Mouse (Mus musculus): ENCODE measurements at regions not wholly inside any gene's neighbourhood (a gene's known extent, or its start where the extent isn't known, plus 50 kb on each side); places are given as distances from the start of the nearest gene placed in this dataset.

DNA sequence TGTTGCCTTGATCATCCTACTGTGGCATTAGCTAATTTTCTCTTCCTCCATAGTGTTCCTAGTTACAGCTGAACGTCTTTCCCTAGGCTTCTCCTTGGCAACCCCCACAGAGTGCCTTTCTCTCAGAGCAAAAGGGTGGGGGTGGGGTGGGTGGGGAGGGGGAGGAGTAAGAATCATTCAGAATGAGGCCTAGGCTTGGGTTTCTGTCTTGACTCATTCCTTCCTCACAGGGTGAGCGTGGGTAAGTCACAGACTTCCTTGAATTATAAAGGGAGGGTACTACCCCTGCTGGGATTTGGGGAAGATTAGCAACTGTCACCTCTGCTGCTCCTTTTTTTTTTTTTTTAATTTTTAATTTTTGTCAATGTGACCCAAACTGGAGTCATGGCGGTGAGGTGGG, 114.5 kb downstream of the Dhx35 start:
- no peaks in the 10 kb centered on the region for H3K36me3 ChIP-seq (ENCODE audit: control insufficient read depth, insufficient read depth, low read length)
- no peak overlapping the region for H3K4me2 ChIP-seq (ENCODE audit: low read depth, low read length)
- no peak overlapping the region for H3K9ac ChIP-seq (ENCODE audit: low read length)
- WGBS: 66% methylated on average over 3 of the region's 3 CpGs
- no peaks in the 10 kb centered on the region for H3K27me3 ChIP-seq (ENCODE audit: control insufficient read depth, insufficient read depth, low read length)
- no peak overlapping the region for H3K4me3 ChIP-seq (replicated peaks; ENCODE audit: low read length)
- no peak for ATAC-seq (ENCODE audit: insufficient read depth, low FRiP score)
- H3K27ac ChIP-seq (ENCODE audit: low read length): no peak overlapping the region
- no peaks in the 10 kb centered on the region for H3K9me3 ChIP-seq (replicated peaks; ENCODE audit: control insufficient read depth, low read length)
- no peaks in the 10 kb centered on the region for H3K4me1 ChIP-seq (ENCODE audit: control insufficient read depth, insufficient read depth, low read length)

DNA sequence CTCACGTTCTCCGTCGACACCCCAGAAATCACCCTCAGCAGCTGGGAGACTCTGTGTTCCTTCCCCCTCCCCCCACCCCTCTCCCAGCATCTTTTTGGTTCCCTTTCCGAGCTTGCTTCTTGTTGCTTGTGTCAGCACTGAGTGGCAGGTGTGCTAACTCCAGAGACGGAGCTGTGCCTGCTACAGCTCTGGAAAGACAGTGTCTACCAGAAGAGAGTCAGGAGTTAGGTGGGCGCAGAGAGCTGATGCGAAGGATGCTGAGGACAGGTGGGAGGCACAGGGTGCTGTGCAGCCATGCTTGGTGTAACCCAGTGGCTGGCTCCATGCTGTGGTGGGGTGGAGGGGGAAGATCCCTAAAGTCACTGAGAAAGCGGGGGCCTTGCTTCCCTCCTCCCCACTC, 115.7 kb downstream of the Dhx35 start:
- Histone ChIP-seq H3K9ac (ENCODE audit: low read length) (no peak overlapping the region), H3K27ac (ENCODE audit: low read length) (no peak overlapping the region), H3K27me3 (ENCODE audit: control insufficient read depth, insufficient read depth, low read length) (no peaks in the 10 kb centered on the region), H3K36me3 (ENCODE audit: control insufficient read depth, insufficient read depth, low read length) (no peaks in the 10 kb centered on the region), H3K4me2 (ENCODE audit: low read depth, low read length) (no peak overlapping the region), H3K4me3 (replicated peaks; ENCODE audit: low read length) (no peak overlapping the region), H3K9me3 (replicated peaks; ENCODE audit: control insufficient read depth, low read length) (no peaks in the 10 kb centered on the region), H3K4me1 (ENCODE audit: control insufficient read depth, insufficient read depth, low read length) (no peaks in the 10 kb centered on the region)
- WGBS: 57% methylated on average over 8 of the region's 8 CpGs
- no peak for ATAC-seq (ENCODE audit: insufficient read depth, low FRiP score)

DNA sequence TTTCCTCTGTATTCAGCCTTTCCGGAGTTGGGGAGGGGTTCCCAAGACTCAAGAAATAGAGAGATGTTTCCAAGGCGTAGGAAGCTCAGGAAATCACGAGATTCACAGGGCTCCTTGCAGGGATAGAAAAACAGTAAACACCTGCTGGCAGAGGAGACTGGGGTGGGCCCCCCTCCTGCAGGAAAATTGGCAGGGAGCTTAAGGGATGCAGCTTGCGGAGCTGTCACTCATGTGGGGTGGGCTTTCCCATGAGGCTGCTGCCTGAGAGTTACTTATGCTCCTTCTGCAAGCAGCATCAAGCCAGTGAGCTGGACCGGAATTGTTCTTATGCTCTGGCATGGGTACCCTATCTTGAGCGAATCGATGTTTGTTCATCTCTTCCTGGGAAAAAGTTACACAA, 116.6 kb downstream of the Dhx35 start:
- no peak overlapping the region for H3K9ac ChIP-seq (ENCODE audit: low read length)
- 48% methylated on average over 7 of the region's 7 CpGs for WGBS
- H3K4me2 ChIP-seq (ENCODE audit: low read depth, low read length): no peak overlapping the region
- no peaks in the 10 kb centered on the region for H3K9me3 ChIP-seq (replicated peaks; ENCODE audit: control insufficient read depth, low read length)
- ATAC-seq (ENCODE audit: insufficient read depth, low FRiP score): no peak
- H3K27me3 ChIP-seq (ENCODE audit: control insufficient read depth, insufficient read depth, low read length): no peaks in the 10 kb centered on the region
- H3K27ac ChIP-seq (ENCODE audit: low read length): no peak overlapping the region
- no peak overlapping the region for H3K4me3 ChIP-seq (replicated peaks; ENCODE audit: low read length)
- H3K36me3 ChIP-seq (ENCODE audit: control insufficient read depth, insufficient read depth, low read length): no peaks in the 10 kb centered on the region
- no peaks in the 10 kb centered on the region for H3K4me1 ChIP-seq (ENCODE audit: control insufficient read depth, insufficient read depth, low read length)

DNA sequence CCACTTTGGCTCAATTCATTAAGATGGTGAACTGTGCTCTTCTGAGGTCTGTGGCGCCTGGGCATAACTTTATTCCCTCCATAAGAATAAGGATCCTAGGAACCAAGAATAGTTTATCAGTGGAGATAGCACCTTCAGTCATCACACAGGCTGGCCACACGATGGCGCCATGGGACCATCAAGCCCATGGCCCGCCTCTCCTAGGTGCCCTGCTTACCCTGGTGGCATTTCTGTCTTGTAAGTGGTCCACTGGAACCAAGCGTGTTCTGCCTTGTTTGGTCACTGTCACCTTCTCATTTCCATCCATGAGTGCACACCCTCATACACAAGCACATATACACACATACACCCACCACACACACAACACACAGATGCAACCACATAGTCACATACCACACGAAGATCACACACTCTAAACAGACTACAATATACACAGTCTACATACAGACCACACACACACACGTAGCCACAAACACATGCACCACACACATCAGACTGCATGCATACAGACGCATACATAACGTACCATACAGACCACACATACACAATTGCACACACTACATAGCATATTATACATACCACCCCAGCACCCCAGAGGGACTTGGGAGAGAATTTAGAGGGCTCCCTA, 118.1 kb downstream of the Dhx35 start:
- Histone ChIP-seq H3K4me1 (ENCODE audit: control insufficient read depth, insufficient read depth, low read length) (no peaks in the 10 kb centered on the region), H3K36me3 (ENCODE audit: control insufficient read depth, insufficient read depth, low read length) (no peaks in the 10 kb centered on the region), H3K4me2 (ENCODE audit: low read depth, low read length) (no peak overlapping the region), H3K9me3 (replicated peaks; ENCODE audit: control insufficient read depth, low read length) (no peaks in the 10 kb centered on the region), H3K27me3 (ENCODE audit: control insufficient read depth, insufficient read depth, low read length) (no peaks in the 10 kb centered on the region), H3K4me3 (replicated peaks; ENCODE audit: low read length) (no peak overlapping the region), H3K27ac (ENCODE audit: low read length) (no peak overlapping the region), H3K9ac (ENCODE audit: low read length) (no peak overlapping the region)
- WGBS: 38% methylated on average over 9 of the region's 9 CpGs
- 0 out of 2 replicates have a peak, but pooled peaks have one; percentile 24 for ATAC-seq (ENCODE audit: insufficient read depth, low FRiP score)

GRCm38 (mm10) chr2:158917398-158917797, 122.8 kb downstream of the Dhx35 start:
- no peak overlapping the region for H3K4me2 ChIP-seq (ENCODE audit: low read depth, low read length)
- no peak for ATAC-seq (ENCODE audit: insufficient read depth, low FRiP score)
- 46% methylated on average over 6 of the region's 6 CpGs for WGBS
- no peaks in the 10 kb centered on the region for H3K36me3 ChIP-seq (ENCODE audit: control insufficient read depth, insufficient read depth, low read length)
- H3K9ac ChIP-seq (ENCODE audit: low read length): no peak overlapping the region
- no peak overlapping the region for H3K27ac ChIP-seq (ENCODE audit: low read length)
- H3K27me3 ChIP-seq (ENCODE audit: control insufficient read depth, insufficient read depth, low read length): no peaks in the 10 kb centered on the region
- no peak overlapping the region for H3K4me3 ChIP-seq (replicated peaks; ENCODE audit: low read length)
- H3K4me1 ChIP-seq (ENCODE audit: control insufficient read depth, insufficient read depth, low read length): no peaks in the 10 kb centered on the region
- H3K9me3 ChIP-seq (replicated peaks; ENCODE audit: control insufficient read depth, low read length): no peaks in the 10 kb centered on the region

DNA sequence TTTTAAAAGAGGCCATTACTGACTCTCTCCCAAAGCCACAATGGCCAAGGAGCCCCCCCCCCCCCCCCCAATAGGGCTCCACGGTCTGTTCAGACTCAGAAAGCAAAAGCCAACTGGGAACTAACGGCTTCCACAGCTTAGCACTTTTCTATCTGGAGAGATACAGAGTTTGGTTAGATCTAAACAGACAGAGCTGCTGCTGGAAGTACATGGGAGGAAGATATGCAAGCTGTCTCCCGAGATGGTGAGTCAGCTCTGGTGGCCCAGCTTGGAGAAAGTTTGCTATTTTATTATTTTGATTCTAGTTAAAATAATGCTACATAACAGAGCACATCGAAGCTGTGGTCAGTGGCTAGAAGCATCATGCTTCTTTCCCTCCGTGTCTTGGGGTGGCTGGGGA, 123.7 kb downstream of the Dhx35 start:
- no peak for ATAC-seq (ENCODE audit: insufficient read depth, low FRiP score)
- no peak overlapping the region for H3K4me3 ChIP-seq (replicated peaks; ENCODE audit: low read length)
- H3K27me3 ChIP-seq (ENCODE audit: control insufficient read depth, insufficient read depth, low read length): no peaks in the 10 kb centered on the region
- no peaks in the 10 kb centered on the region for H3K9me3 ChIP-seq (replicated peaks; ENCODE audit: control insufficient read depth, low read length)
- no peak overlapping the region for H3K9ac ChIP-seq (ENCODE audit: low read length)
- H3K4me1 ChIP-seq (ENCODE audit: control insufficient read depth, insufficient read depth, low read length): no peaks in the 10 kb centered on the region
- no peak overlapping the region for H3K4me2 ChIP-seq (ENCODE audit: low read depth, low read length)
- no peaks in the 10 kb centered on the region for H3K36me3 ChIP-seq (ENCODE audit: control insufficient read depth, insufficient read depth, low read length)
- 79% methylated on average over 5 of the region's 5 CpGs for WGBS
- no peak overlapping the region for H3K27ac ChIP-seq (ENCODE audit: low read length)

DNA sequence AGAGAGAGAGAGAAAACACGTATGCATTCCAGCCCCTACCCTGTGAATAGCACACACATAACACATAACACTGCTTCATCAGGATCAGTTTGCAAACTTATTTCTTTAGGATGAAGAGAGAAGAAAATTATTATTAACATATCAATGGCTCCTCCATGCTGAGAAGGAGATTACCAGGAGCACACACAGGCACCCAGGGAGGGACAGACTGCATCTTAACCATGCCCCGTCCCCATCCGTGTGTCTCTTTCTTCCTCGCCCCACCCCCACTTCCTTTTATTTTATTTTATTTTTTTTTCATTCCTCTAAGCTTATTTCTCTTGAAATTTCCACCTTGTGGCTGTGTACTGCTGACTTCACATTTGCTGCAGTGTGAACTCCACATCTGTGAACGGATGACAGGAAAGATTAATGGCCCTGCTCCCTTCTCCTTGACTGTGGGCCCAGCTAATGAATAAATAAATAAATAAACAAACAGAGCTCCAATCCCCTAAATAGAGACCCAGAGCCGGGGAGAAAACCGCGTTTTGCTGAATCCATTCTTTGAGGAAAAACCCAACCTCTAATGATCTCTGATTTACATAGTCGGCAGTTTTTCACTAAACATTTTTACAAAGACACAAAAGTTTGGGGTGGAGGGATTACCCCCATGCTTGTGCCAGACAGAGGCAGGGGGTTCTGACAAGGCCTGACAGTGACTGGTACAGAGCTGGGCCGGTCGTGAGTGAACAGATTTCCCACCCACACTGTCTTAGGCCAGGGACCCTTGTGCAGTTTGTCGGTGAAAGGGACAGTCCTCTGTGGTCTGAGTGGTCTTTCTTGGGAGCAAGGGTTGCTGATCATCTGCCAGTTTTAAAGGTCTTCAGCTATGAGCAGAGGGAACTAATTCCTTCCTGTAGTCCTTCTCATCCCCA, 127.0 kb downstream of the Dhx35 start:
- Histone ChIP-seq H3K9me3 (replicated peaks; ENCODE audit: control insufficient read depth, low read length) (no peaks in the 10 kb centered on the region), H3K27me3 (ENCODE audit: control insufficient read depth, insufficient read depth, low read length) (no peaks in the 10 kb centered on the region), H3K27ac (ENCODE audit: low read length) (no peak overlapping the region), H3K9ac (ENCODE audit: low read length) (no peak overlapping the region), H3K36me3 (ENCODE audit: control insufficient read depth, insufficient read depth, low read length) (no peaks in the 10 kb centered on the region), H3K4me2 (ENCODE audit: low read depth, low read length) (no peak overlapping the region), H3K4me3 (replicated peaks; ENCODE audit: low read length) (no peak overlapping the region), H3K4me1 (ENCODE audit: control insufficient read depth, insufficient read depth, low read length) (no peaks in the 10 kb centered on the region)
- 63% methylated on average over 12 of the region's 12 CpGs for whole genome bisulfite sequencing
- ATAC-seq (ENCODE audit: insufficient read depth, low FRiP score): no peak

DNA sequence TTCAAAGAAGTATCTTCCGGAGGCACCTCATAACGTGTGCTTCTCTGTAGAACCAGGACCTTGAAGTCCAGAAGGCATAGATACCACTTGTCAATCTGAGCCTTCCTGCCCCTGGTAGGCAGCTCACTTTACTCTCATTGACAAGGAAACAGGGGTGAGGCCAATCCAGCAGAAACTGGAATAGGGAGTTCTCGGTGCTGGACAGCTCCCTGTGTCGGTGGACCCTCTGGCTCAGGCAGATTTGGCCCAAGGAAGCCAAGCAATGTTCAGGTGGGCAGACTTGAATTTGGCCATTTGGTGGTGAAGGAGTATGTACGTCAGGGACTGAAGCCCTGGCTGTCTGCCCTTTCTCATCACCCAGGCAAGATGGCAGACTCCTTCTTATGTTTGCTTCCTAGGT, 128.2 kb downstream of the Dhx35 start:
- H3K4me1 ChIP-seq (ENCODE audit: control insufficient read depth, insufficient read depth, low read length): no peaks in the 10 kb centered on the region
- H3K4me2 ChIP-seq (ENCODE audit: low read depth, low read length): no peak overlapping the region
- WGBS: 39% methylated on average over 5 of the region's 5 CpGs
- no peak overlapping the region for H3K4me3 ChIP-seq (replicated peaks; ENCODE audit: low read length)
- no peak overlapping the region for H3K27ac ChIP-seq (ENCODE audit: low read length)
- no peaks in the 10 kb centered on the region for H3K36me3 ChIP-seq (ENCODE audit: control insufficient read depth, insufficient read depth, low read length)
- H3K9me3 ChIP-seq (replicated peaks; ENCODE audit: control insufficient read depth, low read length): no peaks in the 10 kb centered on the region
- H3K9ac ChIP-seq (ENCODE audit: low read length): no peak overlapping the region
- ATAC-seq (ENCODE audit: insufficient read depth, low FRiP score): no peak
- no peaks in the 10 kb centered on the region for H3K27me3 ChIP-seq (ENCODE audit: control insufficient read depth, insufficient read depth, low read length)

DNA sequence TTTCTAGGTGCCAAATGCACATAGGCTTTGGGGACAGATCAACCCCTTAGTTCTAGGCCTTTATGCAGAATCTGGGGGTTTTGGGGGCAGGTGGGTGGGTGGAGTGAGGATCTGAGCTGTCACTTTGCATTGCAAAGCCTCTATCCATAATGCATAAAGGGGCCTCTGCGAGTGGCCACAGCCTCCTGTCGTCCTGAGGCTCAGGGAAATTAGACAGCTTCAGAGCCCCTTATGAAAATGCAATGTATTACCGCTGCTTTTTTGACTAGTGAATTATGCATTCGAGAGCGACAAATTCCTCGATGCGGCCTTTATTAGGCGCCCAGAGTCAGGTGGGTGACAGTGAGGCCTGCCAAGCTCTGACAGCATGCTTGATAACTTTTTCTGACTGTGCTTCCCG, 134.9 kb downstream of the Dhx35 start:
- H3K4me2 ChIP-seq (ENCODE audit: low read depth, low read length): no peak overlapping the region
- H3K9ac ChIP-seq (ENCODE audit: low read length): no peak overlapping the region
- H3K4me3 ChIP-seq (replicated peaks; ENCODE audit: low read length): no peak overlapping the region
- WGBS: 72% methylated on average over 9 of the region's 9 CpGs
- ATAC-seq (ENCODE audit: insufficient read depth, low FRiP score): no peak
- H3K27ac ChIP-seq (ENCODE audit: low read length): no peak overlapping the region
- H3K27me3 ChIP-seq (ENCODE audit: control insufficient read depth, insufficient read depth, low read length): no peaks in the 10 kb centered on the region
- H3K4me1 ChIP-seq (ENCODE audit: control insufficient read depth, insufficient read depth, low read length): no peaks in the 10 kb centered on the region
- H3K9me3 ChIP-seq (replicated peaks; ENCODE audit: control insufficient read depth, low read length): no peaks in the 10 kb centered on the region
- no peaks in the 10 kb centered on the region for H3K36me3 ChIP-seq (ENCODE audit: control insufficient read depth, insufficient read depth, low read length)
